Mouse (Mus musculus) liver, embryonic 15.5 days (tissue): ENCODE measurements around the gene Pmepa1. TPM values are rescaled to one million over a fixed set of nuclear protein-coding genes. Genes with fewer than 3 reads are reported as not detected.

Experiments used
- ATAC-seq: fragments of 200-750 bp; cut with Nextera tagmentation; 2 replicates; pipeline ENCODE4 v1.8.0; 2017; ENCODE audit warnings: moderate number of reproducible peaks, mild to moderate bottlenecking, moderate library complexity; ENCODE audit not compliant: insufficient read depth
- H3K27ac ChIP-seq: fragments of 300-500 bp; sonication (generic); replicated peaks from 2 replicates; pipeline ENCODE4 v1.5.1; 2015; ENCODE audit warnings: mild to moderate bottlenecking, inconsistent platforms
- H3K27me3 ChIP-seq: fragments of 300-500 bp; sonication (generic); 2 replicates; pipeline ENCODE4 v1.6.1; 2015; ENCODE audit warnings: mild to moderate bottlenecking, inconsistent platforms
- H3K36me3 ChIP-seq: fragments of 300-500 bp; sonication (generic); replicated peaks from 2 replicates; pipeline ENCODE4 v1.6.1; 2015; ENCODE audit warnings: moderate library complexity, mild to moderate bottlenecking, inconsistent platforms
- H3K4me1 ChIP-seq: fragments of 300-500 bp; sonication (generic); replicated peaks from 2 replicates; pipeline ENCODE4 v1.6.1; 2015; ENCODE audit warnings: inconsistent platforms
- H3K4me2 ChIP-seq: fragments of 300-500 bp; sonication (generic); 2 replicates; pipeline ENCODE4 v1.6.1; 2015; ENCODE audit warnings: moderate library complexity, mild to moderate bottlenecking, inconsistent platforms
- H3K4me3 ChIP-seq: fragments of 300-500 bp; sonication (generic); replicated peaks from 2 replicates; pipeline ENCODE4 v1.5.1; 2015; ENCODE audit warnings: mild to moderate bottlenecking, inconsistent platforms
- H3K9ac ChIP-seq: fragments of 300-500 bp; sonication (generic); 2 replicates; pipeline ENCODE4 v1.6.1; 2015; ENCODE audit warnings: moderate library complexity, mild to moderate bottlenecking, inconsistent platforms
- H3K9me3 ChIP-seq: fragments of 300-500 bp; sonication (generic); replicated peaks from 2 replicates; pipeline ENCODE4 v1.6.1; 2016; ENCODE audit warnings: inconsistent platforms
- WGBS: fragments of 180-500 bp; shearing (Covaris S2); methylation state at CpG from one replicate; pipeline ENCODE4 v1.1.7; 2015; ENCODE audit warnings: mixed read lengths; ENCODE audit not compliant: insufficient replicate concordance; 5-methylcytosine and 5-hydroxymethylcytosine counted together
- polyA plus RNA-seq: library from polyadenylated mRNA; unstranded; fragments of >200 nt; fragmentation: Nextera tagmentation; extraction: Ambion mirVana; gene quantifications from 2 replicates; pipeline ENCODE4 v1.2.1, GENCODE M21; 2015

Gene Pmepa1
- polyA plus RNA-seq, 1 experiment from 2014 or later, result 0.12 TPM

DNA sequence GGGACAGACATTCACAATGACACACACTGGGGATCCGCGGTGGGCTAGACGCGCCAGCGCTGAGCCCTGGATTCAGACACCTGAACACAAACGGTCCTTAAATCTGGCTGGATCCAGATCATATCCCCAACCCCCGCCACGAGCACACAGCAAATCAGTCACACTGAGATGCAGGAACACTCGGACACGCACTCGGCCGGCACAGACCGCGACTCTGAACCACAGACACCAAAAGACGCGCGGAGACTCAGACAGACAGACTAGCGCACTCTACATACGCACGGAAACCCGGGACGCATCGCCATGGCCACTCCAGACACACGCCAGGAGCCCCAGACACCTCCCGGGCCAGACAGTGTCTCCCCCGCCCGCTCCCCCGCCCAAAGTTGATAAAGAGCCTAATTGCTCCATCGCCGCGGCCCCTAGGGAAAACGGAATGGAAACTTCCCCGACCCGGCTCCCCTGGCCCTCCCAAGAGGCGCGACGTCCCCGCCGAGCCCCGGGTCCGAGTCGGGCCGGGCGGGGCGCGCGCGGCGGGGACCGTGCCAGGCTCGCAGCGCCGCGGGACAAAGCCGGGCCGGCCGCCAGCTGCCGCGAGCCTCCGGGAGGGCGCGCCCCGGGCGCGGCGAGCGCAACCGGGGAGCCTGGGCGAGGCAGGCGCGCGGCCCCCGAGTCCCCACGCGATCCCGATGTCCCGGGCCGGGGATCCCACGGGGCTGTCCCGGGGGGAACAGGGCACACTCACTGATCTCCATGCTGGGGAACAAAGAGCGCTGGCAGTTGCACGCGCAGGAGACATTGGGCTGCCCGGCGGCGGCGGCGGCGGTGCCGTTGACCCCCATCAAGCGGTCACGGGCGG is 761 bp downstream of the Pmepa1 start:
- Histone ChIP-seq H3K36me3 (no peaks in the 10 kb centered on the region), H3K27ac (no peak overlapping the region), H3K27me3 (peaks cover 84% of the 10 kb centered on the region), H3K4me1 (0 out of 2 replicates have a peak, but pooled peaks cover 8% of the 10 kb centered on the region), H3K9ac (no peak overlapping the region), H3K4me3 (peak overlapping the region; percentile 51), H3K4me2 (peak overlapping the region; percentile 68), H3K9me3 (no peaks in the 10 kb centered on the region)
- WGBS, result under 1% methylated on average over 92 of the region's 93 CpGs
- ATAC-seq, result no peak

DNA sequence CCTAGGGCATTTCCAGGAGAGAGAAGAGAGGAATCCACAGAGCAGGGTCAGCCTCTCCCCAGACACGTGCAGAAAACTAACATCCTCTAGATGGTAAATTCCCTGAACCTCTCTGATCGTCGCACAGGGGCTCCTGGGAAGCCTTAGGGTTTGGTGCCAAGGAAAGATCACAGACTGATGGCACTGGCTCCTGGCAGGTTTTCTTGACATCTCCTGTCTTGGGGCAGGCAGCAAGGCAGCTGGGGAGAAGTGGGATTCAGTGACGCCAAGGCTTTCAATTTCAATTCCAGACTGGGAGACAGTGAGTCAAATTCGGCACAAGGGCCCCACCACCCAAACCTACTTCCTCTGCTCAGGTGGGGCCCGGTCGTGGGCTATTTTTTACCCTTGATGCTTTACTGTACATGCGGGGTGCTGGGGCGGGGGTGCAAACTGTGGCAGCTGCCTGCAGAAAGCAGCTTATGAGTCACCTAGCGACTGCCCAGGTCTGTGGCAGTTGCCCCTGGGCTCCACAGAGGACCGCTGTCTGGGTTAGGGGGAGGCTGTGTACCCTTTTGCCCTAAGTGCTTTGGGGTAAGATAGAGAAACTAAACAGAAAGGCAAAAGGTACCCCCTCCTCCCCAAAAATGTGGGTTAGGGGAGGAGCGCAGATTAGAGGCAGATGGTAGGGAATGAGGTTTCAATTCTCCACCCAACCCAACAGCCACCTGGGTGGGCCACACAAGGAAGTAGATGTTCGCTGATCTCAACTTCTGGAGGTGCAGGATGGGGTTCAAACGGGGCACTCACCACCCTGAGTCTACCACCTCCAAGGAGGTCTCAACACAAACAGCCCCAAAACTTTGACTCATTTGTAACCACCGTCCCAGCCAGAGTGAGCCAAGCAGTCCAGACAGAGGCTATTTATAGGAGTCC is 1.6 kb downstream of the Pmepa1 start:
- no peak overlapping the region for H3K9ac ChIP-seq
- no peaks in the 10 kb centered on the region for H3K9me3 ChIP-seq
- 0 out of 2 replicates have a peak, but pooled peaks cover 8% of the 10 kb centered on the region for H3K4me1 ChIP-seq
- ATAC-seq, result no peak
- H3K4me3 ChIP-seq, result peak overlapping the region; percentile 51; the same call in 1 of the 2 replicates
- peak overlapping the region; percentile 68 for H3K4me2 ChIP-seq
- WGBS, result 6% methylated on average over 15 of the region's 15 CpGs
- no peaks in the 10 kb centered on the region for H3K36me3 ChIP-seq
- peaks cover 91% of the 10 kb centered on the region for H3K27me3 ChIP-seq
- no peak overlapping the region for H3K27ac ChIP-seq

DNA sequence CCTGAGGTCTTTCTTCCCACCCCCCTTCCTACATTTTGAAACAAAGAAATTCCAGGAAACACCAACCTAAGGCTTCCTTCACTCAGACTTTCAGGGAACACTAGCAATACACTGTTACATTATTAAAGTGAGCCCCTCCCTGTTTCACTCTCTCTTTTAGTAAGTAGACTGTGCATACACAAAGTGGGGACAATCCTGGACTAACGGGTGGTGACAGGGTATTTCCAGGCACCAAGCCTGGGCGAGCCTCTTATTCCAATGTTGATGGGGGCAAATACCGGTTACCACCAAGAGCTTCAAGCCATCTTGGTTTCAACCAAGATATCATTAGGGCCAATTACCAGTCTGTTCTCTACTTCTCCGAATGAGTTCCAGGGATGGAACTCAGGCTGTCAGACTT is 2.4 kb downstream of the Pmepa1 start:
- no peak overlapping the region for H3K27ac ChIP-seq
- 0 out of 2 replicates have a peak, but pooled peaks cover 8% of the 10 kb centered on the region for H3K4me1 ChIP-seq
- no peak for ATAC-seq
- peaks cover 97% of the 10 kb centered on the region for H3K27me3 ChIP-seq
- H3K9ac ChIP-seq, result no peak overlapping the region
- no peaks in the 10 kb centered on the region for H3K9me3 ChIP-seq
- H3K4me2 ChIP-seq, result no peak overlapping the region
- WGBS, result 40% methylated on average over 4 of the region's 4 CpGs
- no peaks in the 10 kb centered on the region for H3K36me3 ChIP-seq
- no peak overlapping the region for H3K4me3 ChIP-seq

DNA sequence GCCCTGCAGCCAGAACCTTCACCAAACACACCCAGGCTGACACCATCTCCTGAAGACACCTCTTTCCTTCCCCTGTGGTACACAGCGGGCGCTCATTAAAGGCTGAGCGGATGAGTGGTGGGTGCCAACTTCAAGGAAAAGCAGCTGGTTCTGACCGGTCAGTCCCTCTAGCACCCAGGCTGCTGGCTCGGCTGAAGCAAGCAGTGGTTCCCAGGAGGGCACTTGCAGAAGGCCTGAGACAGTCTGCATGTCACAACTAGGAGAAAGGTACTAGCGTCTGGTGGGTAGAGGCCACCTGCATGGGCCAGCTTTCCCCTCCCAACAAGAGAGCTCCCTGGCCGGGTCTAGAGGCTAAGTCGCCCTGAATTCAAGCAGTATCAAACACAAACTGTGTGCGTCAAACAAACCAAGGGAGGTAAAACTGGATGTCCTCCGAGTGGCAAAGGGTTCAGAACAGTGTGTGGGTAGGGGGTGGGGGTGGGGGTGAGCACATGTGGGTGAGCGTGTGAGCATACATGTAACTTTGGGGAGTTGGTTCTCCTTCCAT is 3.9 kb downstream of the Pmepa1 start:
- Histone ChIP-seq H3K4me3 (no peak overlapping the region), H3K36me3 (no peaks in the 10 kb centered on the region), H3K9ac (no peak overlapping the region), H3K9me3 (no peaks in the 10 kb centered on the region), H3K27me3 (peaks cover 94% of the 10 kb centered on the region), H3K4me2 (no peak overlapping the region), H3K27ac (no peak overlapping the region), H3K4me1 (0 out of 2 replicates have a peak, but pooled peaks cover 8% of the 10 kb centered on the region)
- WGBS, result 60% methylated on average over 11 of the region's 11 CpGs
- no peak for ATAC-seq

DNA sequence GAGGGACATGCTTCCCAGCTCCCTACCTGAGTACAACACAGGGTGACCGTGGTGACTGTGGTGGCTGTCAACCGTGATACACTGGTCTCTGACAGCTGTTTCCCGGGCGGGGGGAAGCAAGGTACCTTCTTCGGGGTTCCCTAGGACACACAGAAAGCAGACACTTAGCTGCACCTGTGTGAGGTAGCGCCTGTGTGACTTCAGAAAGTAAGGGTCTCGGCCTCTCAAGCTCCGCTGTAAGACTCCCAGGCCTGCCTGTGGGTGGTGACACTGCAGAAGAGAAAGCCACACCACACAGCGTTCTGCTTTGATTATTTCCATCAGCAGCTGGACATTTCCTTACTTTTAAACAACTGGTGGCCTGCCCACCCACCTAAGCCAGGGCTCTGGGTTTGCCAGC is 4.8 kb downstream of the Pmepa1 start:
- Histone ChIP-seq H3K9me3 (no peaks in the 10 kb centered on the region), H3K27ac (no peak overlapping the region), H3K27me3 (peaks cover 87% of the 10 kb centered on the region), H3K4me1 (0 out of 2 replicates have a peak, but pooled peaks cover 8% of the 10 kb centered on the region), H3K4me2 (no peak overlapping the region), H3K36me3 (no peaks in the 10 kb centered on the region), H3K9ac (no peak overlapping the region), H3K4me3 (no peak overlapping the region)
- WGBS, result 61% methylated on average over 9 of the region's 9 CpGs
- ATAC-seq, result no peak

DNA sequence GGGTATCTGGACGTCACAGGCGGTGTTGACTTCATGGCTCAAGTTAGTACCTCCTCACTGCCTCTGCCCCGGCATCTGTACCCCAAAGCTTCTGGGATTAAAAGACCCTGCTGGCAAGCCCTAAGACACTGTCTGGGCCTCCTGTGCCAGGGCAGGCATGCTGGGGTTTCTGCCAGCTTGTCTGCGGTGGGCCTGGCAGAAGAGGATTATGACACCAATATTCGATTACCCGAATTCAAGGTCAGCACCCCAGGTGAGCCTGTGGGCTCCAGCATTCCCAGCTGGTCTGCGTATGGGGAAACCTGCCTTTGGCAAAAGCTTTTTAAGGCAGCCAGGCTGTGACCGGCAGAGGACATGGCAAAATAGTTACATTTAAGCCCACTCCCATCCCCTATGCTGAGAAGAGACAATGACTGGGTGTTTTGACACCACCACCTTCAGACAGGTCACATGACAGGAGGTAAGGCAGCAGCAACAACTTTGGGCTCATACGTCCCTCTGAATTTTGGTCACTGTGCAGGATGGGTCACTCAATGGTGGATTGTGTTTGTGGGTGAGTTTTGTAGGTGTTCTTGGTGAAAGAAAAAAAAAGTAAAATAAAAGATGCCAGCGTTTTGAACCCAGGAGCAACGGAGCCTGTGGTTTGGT is 5.6 kb downstream of the Pmepa1 start:
- WGBS, result 62% methylated on average over 11 of the region's 11 CpGs
- no peak for ATAC-seq
- Histone ChIP-seq H3K9ac (no peak overlapping the region), H3K36me3 (no peaks in the 10 kb centered on the region), H3K4me3 (no peak overlapping the region), H3K27ac (no peak overlapping the region), H3K27me3 (peaks cover 82% of the 10 kb centered on the region), H3K4me1 (0 out of 2 replicates have a peak, but pooled peaks cover 5% of the 10 kb centered on the region), H3K9me3 (no peaks in the 10 kb centered on the region), H3K4me2 (no peak overlapping the region)

DNA sequence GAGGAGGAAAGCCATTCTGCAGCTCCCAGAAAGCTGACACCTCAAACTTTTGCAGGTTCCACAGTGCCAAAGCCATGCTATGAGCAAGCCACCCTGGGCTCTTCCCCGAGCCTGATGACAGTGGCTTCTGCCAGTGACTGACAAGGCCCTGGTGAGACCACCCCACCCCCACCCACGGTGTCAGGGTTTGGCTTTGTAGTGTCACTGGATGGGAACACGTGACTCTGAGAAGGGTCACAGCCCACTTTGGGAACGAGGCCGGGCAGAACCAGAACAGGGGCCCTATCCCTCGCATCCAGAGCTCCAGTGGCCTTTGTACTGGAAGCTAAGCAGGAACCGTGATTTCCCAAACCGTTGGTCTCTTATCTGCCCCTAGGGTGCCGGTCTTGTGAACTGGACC is 6.1 kb downstream of the Pmepa1 start:
- Histone ChIP-seq H3K27ac (no peak overlapping the region), H3K4me2 (no peak overlapping the region), H3K4me3 (no peak overlapping the region), H3K9me3 (no peaks in the 10 kb centered on the region), H3K4me1 (0 out of 2 replicates have a peak, but pooled peaks cover 5% of the 10 kb centered on the region), H3K36me3 (no peaks in the 10 kb centered on the region), H3K9ac (no peak overlapping the region), H3K27me3 (peaks cover 79% of the 10 kb centered on the region)
- no peak for ATAC-seq
- WGBS, result 46% methylated on average over 9 of the region's 9 CpGs

DNA sequence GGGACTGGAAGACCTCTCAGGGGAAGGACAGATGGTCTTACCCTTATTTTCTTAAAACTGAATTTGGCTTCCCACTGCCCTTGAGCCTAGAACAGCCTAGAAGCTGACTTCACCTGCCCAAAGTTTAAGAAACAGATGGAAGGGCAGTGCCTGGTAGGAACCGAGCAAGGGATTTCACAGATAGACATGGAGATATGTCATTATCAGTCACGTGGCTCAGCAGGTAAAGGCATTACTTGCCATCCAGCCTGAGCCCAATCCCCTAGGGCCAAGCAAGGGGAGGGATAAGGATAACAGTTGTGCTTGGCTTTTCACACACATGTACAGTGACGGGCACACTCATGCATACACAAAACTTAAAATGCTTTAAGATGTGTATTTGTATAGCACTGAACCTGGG is 8.8 kb downstream of the Pmepa1 start:
- H3K9ac ChIP-seq, result no peak overlapping the region
- 45% methylated on average over 3 of the region's 3 CpGs for WGBS
- H3K4me3 ChIP-seq, result no peak overlapping the region
- no peaks in the 10 kb centered on the region for H3K9me3 ChIP-seq
- peaks cover 53% of the 10 kb centered on the region for H3K27me3 ChIP-seq
- no peaks in the 10 kb centered on the region for H3K36me3 ChIP-seq
- no peak for ATAC-seq
- no peaks in the 10 kb centered on the region for H3K4me1 ChIP-seq
- H3K4me2 ChIP-seq, result no peak overlapping the region
- no peak overlapping the region for H3K27ac ChIP-seq

DNA sequence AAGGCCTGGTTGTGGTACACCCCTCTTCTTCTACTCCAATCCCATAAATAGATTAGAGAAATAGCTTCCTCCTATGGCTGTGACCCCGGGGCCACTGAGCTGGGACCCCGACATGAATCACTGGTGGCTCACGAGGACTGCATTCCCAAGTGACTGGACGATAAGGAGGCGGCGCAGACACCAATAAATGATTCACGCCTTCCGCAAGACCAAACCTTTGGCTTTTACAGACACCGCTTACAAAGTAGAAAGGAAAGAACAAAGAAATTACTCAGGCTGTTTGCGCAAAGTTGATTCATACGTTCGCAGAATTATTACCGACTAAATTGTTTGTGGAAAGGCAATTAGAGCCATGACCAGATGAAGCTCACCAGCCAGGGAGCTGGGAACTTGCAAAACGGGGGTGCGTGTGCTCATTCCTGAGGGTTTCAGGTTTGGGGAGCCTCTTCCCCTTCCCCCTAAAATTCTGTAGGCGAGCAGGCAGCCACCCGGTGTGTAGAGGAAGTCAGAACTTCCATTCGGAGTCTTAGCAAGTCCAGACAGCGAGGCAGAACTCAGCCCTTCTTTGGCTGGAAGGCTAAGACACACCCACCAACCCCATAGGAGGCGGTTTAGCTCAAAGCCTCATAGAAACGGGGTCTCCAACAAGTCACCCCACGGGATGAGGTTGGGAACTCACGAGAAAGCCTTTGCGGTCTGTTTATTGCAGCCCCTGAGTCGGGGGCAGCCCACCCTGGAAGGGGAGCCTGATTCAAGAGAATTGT is 9.8 kb downstream of the Pmepa1 start:
- H3K9ac ChIP-seq, result no peak overlapping the region
- no peak for ATAC-seq
- H3K36me3 ChIP-seq, result no peaks in the 10 kb centered on the region
- H3K27me3 ChIP-seq, result peaks cover 43% of the 10 kb centered on the region
- no peak overlapping the region for H3K27ac ChIP-seq
- H3K4me2 ChIP-seq, result no peak overlapping the region
- H3K9me3 ChIP-seq, result no peaks in the 10 kb centered on the region
- H3K4me3 ChIP-seq, result no peak overlapping the region
- H3K4me1 ChIP-seq, result no peaks in the 10 kb centered on the region
- 59% methylated on average over 25 of the region's 25 CpGs for WGBS
